Mouse (Mus musculus) testis, postnatal 10 days (tissue): ENCODE data around the gene Smg7.

ENCODE experiments used
- DNase-seq: peaks from one replicate; pipeline ENCODE4 v3.0.0; 2021; ENCODE audit warnings: low spot score

Smg7 gene

GRCm38 (mm10) chr1:152838841-152839240 is 63.6 kb downstream of the Smg7 start:
- DNase-seq = no peak

GRCm38 (mm10) chr1:152838026-152838702 is 64.3 kb downstream of the Smg7 start:
- no peak for DNase-seq

- DNase-seq = no peak
Measured at GRCm38 (mm10) chr1:152835061-152835460, 67.4 kb downstream of the Smg7 start.

GRCm38 (mm10) chr1:152832316-152832715 is 70.1 kb downstream of the Smg7 start:
- no peak for DNase-seq

- no peak for DNase-seq
Measured at GRCm38 (mm10) chr1:152831619-152832018, 70.8 kb downstream of the Smg7 start.

GRCm38 (mm10) chr1:152831003-152831402 is 71.4 kb downstream of the Smg7 start:
- no peak for DNase-seq

- DNase-seq = no peak
Measured at GRCm38 (mm10) chr1:152830054-152830453, 72.4 kb downstream of the Smg7 start.

- no peak for DNase-seq
Measured at GRCm38 (mm10) chr1:152828637-152829355, 73.7 kb downstream of the Smg7 start.

GRCm38 (mm10) chr1:152828168-152828567 is 74.3 kb downstream of the Smg7 start:
- DNase-seq = no peak

- DNase-seq = no peak
Measured at GRCm38 (mm10) chr1:152826446-152826845, 76.0 kb downstream of the Smg7 start.

GRCm38 (mm10) chr1:152824206-152824605 is 78.2 kb downstream of the Smg7 start:
- DNase-seq = no peak

- no peak for DNase-seq
Measured at GRCm38 (mm10) chr1:152821746-152822145, 80.7 kb downstream of the Smg7 start.

GRCm38 (mm10) chr1:152820911-152821695 is 81.3 kb downstream of the Smg7 start:
- no peak for DNase-seq

GRCm38 (mm10) chr1:152819558-152819957 is 82.9 kb downstream of the Smg7 start:
- DNase-seq = no peak

- DNase-seq = peak; percentile 54
Measured at GRCm38 (mm10) chr1:152817794-152818193, 84.7 kb downstream of the Smg7 start.

- no peak for DNase-seq
Measured at GRCm38 (mm10) chr1:152817027-152817769, 85.2 kb downstream of the Smg7 start.

GRCm38 (mm10) chr1:152815265-152815701 is 87.2 kb downstream of the Smg7 start:
- DNase-seq = peak; percentile 70

- DNase-seq = no peak
Measured at GRCm38 (mm10) chr1:152810533-152811439, 91.7 kb downstream of the Smg7 start.

- DNase-seq = no peak
Measured at GRCm38 (mm10) chr1:152809541-152810252, 92.7 kb downstream of the Smg7 start.

GRCm38 (mm10) chr1:152808392-152808680 is 94.1 kb downstream of the Smg7 start:
- DNase-seq = no peak
